Mouse (Mus musculus) myocyte (in vitro differentiated cells): ENCODE measurements around the gene Utp3. TPM values are rescaled to one million over a fixed set of nuclear protein-coding genes. Genes with fewer than 3 reads are reported as not detected.

Experiments
- H3K27me3 ChIP-seq: one replicate; pipeline ENCODE4 v1.6.1; 2011; ENCODE audit not compliant: control insufficient read depth, insufficient read depth, insufficient read length
- H3K36me3 ChIP-seq: one replicate; pipeline ENCODE4 v1.6.1; 2011; ENCODE audit not compliant: control insufficient read depth, insufficient read depth
- H3K4me2 ChIP-seq: one replicate; pipeline ENCODE4 v1.6.1; 2011; ENCODE audit warnings: low read depth, control low read depth
- H3K4me3 ChIP-seq: one replicate; pipeline ENCODE4 v1.5.1; 2011; ENCODE audit warnings: mild to moderate bottlenecking, control low read depth, moderate library complexity
- H3K79me2 ChIP-seq: one replicate; pipeline ENCODE4 v1.6.1; 2011; ENCODE audit not compliant: control insufficient read depth, insufficient read depth
- H3ac ChIP-seq: one replicate; pipeline ENCODE4 v1.6.1; 2011; ENCODE audit not compliant: control insufficient read depth, insufficient read length
- CEBPB ChIP-seq: IDR thresholded peaks from 2 replicates; pipeline ENCODE4 v1.6.1; 2011; ENCODE audit warnings: mild to moderate bottlenecking, moderate library complexity; ENCODE audit not compliant: poor library complexity, insufficient read depth, severe bottlenecking
- E2F4 ChIP-seq: IDR thresholded peaks from one replicate; pipeline ENCODE4 v1.6.1; 2011; ENCODE audit warnings: mild to moderate bottlenecking, control low read depth, moderate library complexity; ENCODE audit not compliant: insufficient read depth
- MAX ChIP-seq: IDR thresholded peaks from one replicate; pipeline ENCODE4 v1.6.1; 2011; ENCODE audit warnings: low read depth, mild to moderate bottlenecking, control low read depth
- MYOD1 ChIP-seq, 3 experiments: IDR thresholded peaks; one replicate each; pipeline ENCODE4 v1.6.1; 2011; ENCODE audit warnings: control low read depth in 2 of 3, low read depth in 2 of 3, mild to moderate bottlenecking in 2 of 3, moderate library complexity in 1 of 3; ENCODE audit not compliant: insufficient read length in 2 of 3, control insufficient read depth in 1 of 3
- MYOG ChIP-seq, 3 experiments: IDR thresholded peaks; one replicate each; pipeline ENCODE4 v1.6.1; 2011; ENCODE audit warnings: control low read depth in 2 of 3, low read depth in 2 of 3, mild to moderate bottlenecking in 2 of 3; ENCODE audit not compliant: insufficient read length in 2 of 3, control insufficient read depth in 1 of 3, insufficient read depth in 1 of 3
- POLR2A ChIP-seq: IDR thresholded peaks from one replicate; pipeline ENCODE4 v1.6.1; 2011; ENCODE audit warnings: low read depth, mild to moderate bottlenecking, control low read depth, moderate library complexity; ENCODE audit not compliant: insufficient read length
- POLR2AphosphoS2 ChIP-seq: IDR thresholded peaks from one replicate; pipeline ENCODE4 v1.6.1; 2011; ENCODE audit warnings: low read depth, control low read depth; ENCODE audit not compliant: insufficient read length
- REST ChIP-seq: IDR thresholded peaks from one replicate; pipeline ENCODE4 v1.6.1; 2011; ENCODE audit warnings: mild to moderate bottlenecking, control low read depth, moderate library complexity; ENCODE audit not compliant: insufficient read depth, insufficient read length
- SRF ChIP-seq: IDR thresholded peaks from one replicate; pipeline ENCODE4 v1.6.1; 2011; ENCODE audit warnings: low read depth; ENCODE audit not compliant: control insufficient read depth, insufficient read length
- TCF12 ChIP-seq: IDR thresholded peaks from one replicate; pipeline ENCODE4 v1.6.1; 2011; ENCODE audit warnings: mild to moderate bottlenecking, control low read depth; ENCODE audit not compliant: poor library complexity, insufficient read depth, severe bottlenecking
- TCF3 ChIP-seq: IDR thresholded peaks from one replicate; pipeline ENCODE4 v1.6.1; 2011; ENCODE audit warnings: low read depth, control low read depth; ENCODE audit not compliant: insufficient read length
- USF1 ChIP-seq: IDR thresholded peaks from one replicate; pipeline ENCODE4 v1.6.1; 2011; ENCODE audit warnings: low read depth, mild to moderate bottlenecking, control low read depth, moderate library complexity
- polyA plus RNA-seq: library from polyadenylated mRNA; unstranded; fragments of >200 nt; fragmentation: generic; extraction: Trizol; gene quantifications from one replicate; pipeline ENCODE4 v1.2.1, GENCODE M21; 2012; ENCODE audit warnings: missing spikeins

The Utp3 gene
- polyA plus RNA-seq, 1 experiment, result 34.5 TPM

DNA sequence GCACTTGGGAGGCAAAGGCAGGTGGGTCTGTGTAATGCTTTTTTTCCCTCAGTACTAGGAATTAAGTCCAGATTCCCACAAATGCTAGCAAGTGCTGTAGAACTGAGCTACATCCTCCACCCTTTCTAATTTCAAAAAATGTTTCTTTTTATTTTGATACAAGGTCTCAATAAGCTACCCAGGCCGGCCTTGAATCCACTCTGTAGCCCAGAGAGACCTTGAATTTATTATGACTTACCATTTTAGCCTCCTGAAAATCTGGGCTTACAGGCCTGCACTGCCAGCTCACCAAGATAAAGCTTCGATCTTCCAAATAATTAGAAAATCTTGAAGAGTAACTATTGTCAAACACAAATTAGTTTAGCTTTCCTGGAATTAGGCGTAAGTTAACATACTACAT is 49.8 kb downstream of the Utp3 start:
- H3K27me3 ChIP-seq, result no peaks in the 10 kb centered on the region
- no peak overlapping the region for H3K4me3 ChIP-seq
- no peak for TF ChIP-seq SRF
- no peak for TF ChIP-seq USF1
- TF ChIP-seq CEBPB, result no peak
- no peak for TF ChIP-seq MYOG (IDR thresholded peaks at IDR 0.05; ENCODE audit: control insufficient read depth in 1 of 3, insufficient read depth in 1 of 3, insufficient read length in 2 of 3, low read depth in 2 of 3)
- no peak for TF ChIP-seq POLR2AphosphoS2
- TF ChIP-seq MAX, result no peak
- TF ChIP-seq TCF12, result no peak
- TF ChIP-seq E2F4, result no peak
- no peak for TF ChIP-seq TCF3
- TF ChIP-seq MYOD1 (IDR thresholded peaks at IDR 0.05; ENCODE audit: control insufficient read depth in 1 of 3, insufficient read length in 2 of 3, low read depth in 2 of 3), result no peak
- TF ChIP-seq REST, result no peak
- no peak for TF ChIP-seq POLR2A
- H3K36me3 ChIP-seq, result no peaks in the 10 kb centered on the region
- H3K4me2 ChIP-seq, result no peak overlapping the region
- H3K79me2 ChIP-seq, result peaks cover 5% of the 10 kb centered on the region
- H3ac ChIP-seq, result no peak overlapping the region

DNA sequence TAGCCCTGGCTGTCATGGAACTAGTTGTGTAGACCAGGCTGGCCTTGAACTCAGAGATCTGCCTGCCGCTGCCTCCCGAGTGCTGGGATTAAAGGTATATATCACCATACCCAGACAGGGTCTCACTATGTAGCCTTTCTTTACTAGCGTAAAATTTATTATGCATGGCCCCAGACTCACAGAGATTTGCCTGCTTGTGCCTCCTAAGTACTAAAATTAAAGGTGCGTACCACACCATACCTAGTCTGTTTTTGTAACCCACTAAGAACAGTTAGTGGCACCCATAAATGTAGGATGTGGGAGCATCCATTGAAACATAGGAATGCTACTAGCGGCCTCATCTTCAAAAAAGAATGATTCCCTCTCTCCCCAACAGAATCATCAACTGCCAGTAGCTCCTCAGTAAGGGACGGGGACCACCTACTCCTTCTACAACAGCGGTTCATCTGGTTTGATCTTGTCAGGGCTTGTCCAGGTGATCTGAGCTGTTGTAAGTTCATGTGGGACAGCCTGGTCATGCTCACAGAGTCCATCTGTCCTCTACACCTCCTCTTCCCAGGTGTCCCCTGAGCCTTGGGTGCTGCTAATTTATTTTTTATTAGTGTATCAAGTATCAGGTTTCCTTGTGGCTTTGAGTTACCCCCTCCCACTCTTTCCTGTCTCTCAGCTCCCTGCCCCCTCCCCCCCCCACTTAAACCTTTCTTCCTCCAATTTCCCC is 50.5 kb downstream of the Utp3 start:
- Histone ChIP-seq H3ac (no peak overlapping the region), H3K79me2 (peaks cover 5% of the 10 kb centered on the region), H3K27me3 (no peaks in the 10 kb centered on the region), H3K36me3 (no peaks in the 10 kb centered on the region), H3K4me2 (no peak overlapping the region), H3K4me3 (no peak overlapping the region)
- TF ChIP-seq USF1 (no peak), TCF3 (no peak), TCF12 (no peak), E2F4 (no peak), MYOG (IDR thresholded peaks at IDR 0.05; ENCODE audit: control insufficient read depth in 1 of 3, insufficient read depth in 1 of 3, insufficient read length in 2 of 3, low read depth in 2 of 3) (no peak), POLR2AphosphoS2 (no peak), MAX (no peak), POLR2A (no peak), SRF (no peak), CEBPB (no peak), REST (no peak)

Other genes with a start within 250 kb of the Utp3 start
- not detected for gene Prol1, start 237.2 kb upstream of the Utp3 start, polyA plus RNA-seq
- gene Amtn, start 178.4 kb upstream of the Utp3 start, polyA plus RNA-seq, result not detected
- not detected for gene Ambn, start 98.5 kb upstream of the Utp3 start, polyA plus RNA-seq
- not detected for gene Enam, start 66.5 kb upstream of the Utp3 start, polyA plus RNA-seq
- gene Jchain, start 26.6 kb upstream of the Utp3 start, polyA plus RNA-seq, result 0.04 TPM
- 4.9 TPM for gene Rufy3, start 10.6 kb downstream of the Utp3 start, polyA plus RNA-seq
- gene Grsf1, start 121.7 kb downstream of the Utp3 start, polyA plus RNA-seq, result 29.5 TPM
- 4.6 TPM for gene Mob1b, start 166.4 kb downstream of the Utp3 start, polyA plus RNA-seq
- 4.2 TPM for gene Dck, start 210.5 kb downstream of the Utp3 start, polyA plus RNA-seq